Mouse (Mus musculus): ENCODE measurements around the gene Plod1. TPM values are rescaled to one million over a fixed set of nuclear protein-coding genes. Genes with fewer than 3 reads are reported as not detected.

Gene Plod1
- polyA plus RNA-seq, 1 experiment: 64.4 TPM

GRCm38 (mm10) chr4:147927705-147928104, 8.9 kb downstream of the Plod1 start:
- H3K4me3 ChIP-seq (ENCODE audit: insufficient read depth, low read length): no peak overlapping the region
- no peak for TF ChIP-seq CTCF (IDR thresholded peaks at IDR 0.05; ENCODE audit: borderline replicate concordance, insufficient read depth, low read length)
- TF ChIP-seq POLR2A (IDR thresholded peaks at IDR 0.05; ENCODE audit: low read depth, low read length): no peak
- no peak overlapping the region for H3K27ac ChIP-seq (ENCODE audit: insufficient read depth, low read length)
- 0 out of 2 replicates have a peak, but pooled peaks cover 4% of the 10 kb centered on the region for H3K4me1 ChIP-seq (ENCODE audit: control insufficient read depth, insufficient read depth, low read length)

- no peak for TF ChIP-seq POLR2A (IDR thresholded peaks at IDR 0.05; ENCODE audit: low read depth, low read length)
- no peak for TF ChIP-seq CTCF (IDR thresholded peaks at IDR 0.05; ENCODE audit: borderline replicate concordance, insufficient read depth, low read length)
- Histone ChIP-seq H3K27ac (ENCODE audit: insufficient read depth, low read length) (no peak overlapping the region), H3K4me1 (ENCODE audit: control insufficient read depth, insufficient read depth, low read length) (no peaks in the 10 kb centered on the region), H3K4me3 (ENCODE audit: insufficient read depth, low read length) (no peak overlapping the region)
Measured at GRCm38 (mm10) chr4:147922341-147922740, 14.2 kb downstream of the Plod1 start.

GRCm38 (mm10) chr4:147920973-147921372, 15.6 kb downstream of the Plod1 start:
- TF ChIP-seq POLR2A (IDR thresholded peaks at IDR 0.05; ENCODE audit: low read depth, low read length): no peak
- Histone ChIP-seq H3K27ac (ENCODE audit: insufficient read depth, low read length) (no peak overlapping the region), H3K4me3 (ENCODE audit: insufficient read depth, low read length) (no peak overlapping the region), H3K4me1 (ENCODE audit: control insufficient read depth, insufficient read depth, low read length) (no peaks in the 10 kb centered on the region)

GRCm38 (mm10) chr4:147918459-147919121, 18.0 kb downstream of the Plod1 start:
- no peak for TF ChIP-seq POLR2A (IDR thresholded peaks at IDR 0.05; ENCODE audit: low read depth, low read length)
- no peak for TF ChIP-seq CTCF (IDR thresholded peaks at IDR 0.05; ENCODE audit: borderline replicate concordance, insufficient read depth, low read length)
- H3K4me1 ChIP-seq (ENCODE audit: control insufficient read depth, insufficient read depth, low read length): no peaks in the 10 kb centered on the region
- H3K27ac ChIP-seq (ENCODE audit: insufficient read depth, low read length): no peak overlapping the region
- H3K4me3 ChIP-seq (ENCODE audit: insufficient read depth, low read length): no peak overlapping the region

GRCm38 (mm10) chr4:147909486-147909885, 27.1 kb downstream of the Plod1 start:
- Histone ChIP-seq H3K27ac (ENCODE audit: insufficient read depth, low read length) (no peak overlapping the region), H3K4me1 (ENCODE audit: control insufficient read depth, insufficient read depth, low read length) (peaks cover 12% of the 10 kb centered on the region; the same call in 1 of the 2 replicates), H3K4me3 (ENCODE audit: insufficient read depth, low read length) (no peak overlapping the region)
- TF ChIP-seq POLR2A (IDR thresholded peaks at IDR 0.05; ENCODE audit: low read depth, low read length) (no peak), CTCF (IDR thresholded peaks at IDR 0.05; ENCODE audit: borderline replicate concordance, insufficient read depth, low read length) (no peak)

GRCm38 (mm10) chr4:147906230-147906629, 30.3 kb downstream of the Plod1 start:
- H3K27ac ChIP-seq (ENCODE audit: insufficient read depth, low read length): peak overlapping the region; percentile 87
- peaks cover 12% of the 10 kb centered on the region; the same call in 1 of the 2 replicates for H3K4me1 ChIP-seq (ENCODE audit: control insufficient read depth, insufficient read depth, low read length)
- no peak overlapping the region for H3K4me3 ChIP-seq (ENCODE audit: insufficient read depth, low read length)
- no peak for TF ChIP-seq POLR2A (IDR thresholded peaks at IDR 0.05; ENCODE audit: low read depth, low read length)

GRCm38 (mm10) chr4:147905090-147905659, 31.4 kb downstream of the Plod1 start:
- peak overlapping the region; percentile 14; the same call in 1 of the 2 replicates for H3K27ac ChIP-seq (ENCODE audit: insufficient read depth, low read length)
- no peak for TF ChIP-seq POLR2A (IDR thresholded peaks at IDR 0.05; ENCODE audit: low read depth, low read length)
- no peak for TF ChIP-seq CTCF (IDR thresholded peaks at IDR 0.05; ENCODE audit: borderline replicate concordance, insufficient read depth, low read length)
- peaks cover 12% of the 10 kb centered on the region; the same call in 1 of the 2 replicates for H3K4me1 ChIP-seq (ENCODE audit: control insufficient read depth, insufficient read depth, low read length)
- peak overlapping the region; percentile 16; the same call in 1 of the 2 replicates for H3K4me3 ChIP-seq (ENCODE audit: insufficient read depth, low read length)

- Histone ChIP-seq H3K4me3 (ENCODE audit: insufficient read depth, low read length) (peak within 1 kb of the TSS; percentile 70), H3K4me1 (ENCODE audit: control insufficient read depth, insufficient read depth, low read length) (peaks cover 12% of the 10 kb centered on the region; the same call in 1 of the 2 replicates), H3K27ac (ENCODE audit: insufficient read depth, low read length) (peak within 1 kb of the TSS; percentile 72)
- TF ChIP-seq CTCF (IDR thresholded peaks at IDR 0.05; ENCODE audit: borderline replicate concordance, insufficient read depth, low read length) (no peak), POLR2A (IDR thresholded peaks at IDR 0.05; ENCODE audit: low read depth, low read length) (peak; percentile 64; the same call in 1 of the 2 replicates)
Measured at GRCm38 (mm10) chr4:147904313-147905089, 32.1 kb downstream of the Plod1 start, which contains the start of gene Mfn2. TSS of gene Mfn2 (minus strand) at chr4:147904704.

- H3K4me3 ChIP-seq (ENCODE audit: insufficient read depth, low read length): peak overlapping the region; percentile 70
- TF ChIP-seq CTCF (IDR thresholded peaks at IDR 0.05; ENCODE audit: borderline replicate concordance, insufficient read depth, low read length): no peak
- TF ChIP-seq POLR2A (IDR thresholded peaks at IDR 0.05; ENCODE audit: low read depth, low read length): no peak
- no peak overlapping the region for H3K27ac ChIP-seq (ENCODE audit: insufficient read depth, low read length)
- peaks cover 12% of the 10 kb centered on the region; the same call in 1 of the 2 replicates for H3K4me1 ChIP-seq (ENCODE audit: control insufficient read depth, insufficient read depth, low read length)
Measured at GRCm38 (mm10) chr4:147903601-147904000, 33.0 kb downstream of the Plod1 start.
